Mouse (Mus musculus) stomach, embryonic 16.5 days (tissue): ENCODE results near the gene Trmt1. TPM values are rescaled to one million over a fixed set of nuclear protein-coding genes. Genes with fewer than 3 reads are reported as not detected.

Experiments used
- ATAC-seq: fragments of 200-750 bp; cut with Nextera tagmentation; 2 replicates; pipeline ENCODE4 v1.8.0; 2017; ENCODE audit warnings: moderate number of reproducible peaks, moderate TSS enrichment; ENCODE audit not compliant: insufficient read depth, low FRiP score
- H3K27ac ChIP-seq: fragments of 300-500 bp; sonication (generic); 2 replicates; pipeline ENCODE4 v1.5.1; 2014; ENCODE audit warnings: low read length
- H3K27me3 ChIP-seq: fragments of 300-500 bp; sonication (generic); 2 replicates; pipeline ENCODE4 v1.6.1; 2014; ENCODE audit warnings: low read length, control low read depth, mixed read lengths; ENCODE audit not compliant: control insufficient read depth, insufficient read depth
- H3K36me3 ChIP-seq: fragments of 300-500 bp; sonication (generic); 2 replicates; pipeline ENCODE4 v1.6.1; 2014; ENCODE audit warnings: low read length; ENCODE audit not compliant: control insufficient read depth, insufficient read depth
- H3K4me1 ChIP-seq: fragments of 300-500 bp; sonication (generic); 2 replicates; pipeline ENCODE4 v1.6.1; 2014; ENCODE audit warnings: low read length, control low read depth, mixed read lengths; ENCODE audit not compliant: control insufficient read depth, insufficient read depth
- H3K4me2 ChIP-seq: fragments of 300-500 bp; sonication (generic); 2 replicates; pipeline ENCODE4 v1.6.1; 2014; ENCODE audit warnings: low read depth, low read length, mixed read lengths
- H3K4me3 ChIP-seq: fragments of 300-500 bp; sonication (generic); replicated peaks from 2 replicates; pipeline ENCODE4 v1.5.1; 2014; ENCODE audit warnings: mild to moderate bottlenecking, low read length
- H3K9ac ChIP-seq: fragments of 300-500 bp; sonication (generic); 2 replicates; pipeline ENCODE4 v1.6.1; 2014; ENCODE audit warnings: low read length
- H3K9me3 ChIP-seq: fragments of 300-500 bp; sonication (generic); replicated peaks from 2 replicates; pipeline ENCODE4 v1.6.1; 2016; ENCODE audit warnings: low read length, control low read depth; ENCODE audit not compliant: control insufficient read depth
- WGBS: fragments of 180-500 bp; shearing (Covaris S2); extraction: QIAGEN DNeasy Blood & Tissue Kit; methylation state at CpG from one replicate; pipeline ENCODE4 v1.1.7; 2014; 5-methylcytosine and 5-hydroxymethylcytosine counted together
- polyA plus RNA-seq: library from polyadenylated mRNA; unstranded; fragments of >200 nt; fragmentation: Nextera tagmentation; extraction: Ambion mirVana; gene quantifications from 2 replicates; pipeline ENCODE4 v1.2.1, GENCODE M21; 2015

Trmt1 gene
- polyA plus RNA-seq, 1 experiment from 2014 or later, result 53.7 TPM

GRCm38 (mm10) chr8:84722530-84722849, 36.4 kb downstream of the Trmt1 start:
- Histone ChIP-seq H3K27me3 (no peaks in the 10 kb centered on the region), H3K9me3 (no peaks in the 10 kb centered on the region), H3K27ac (peak overlapping the region; percentile 99), H3K36me3 (no peaks in the 10 kb centered on the region), H3K4me1 (peaks cover 45% of the 10 kb centered on the region), H3K4me2 (peak overlapping the region; percentile 42; the same call in 1 of the 2 replicates), H3K4me3 (no peak overlapping the region), H3K9ac (peak overlapping the region; percentile 65)
- no peak for ATAC-seq
- 47% methylated on average over 6 of the region's 6 CpGs for WGBS

DNA sequence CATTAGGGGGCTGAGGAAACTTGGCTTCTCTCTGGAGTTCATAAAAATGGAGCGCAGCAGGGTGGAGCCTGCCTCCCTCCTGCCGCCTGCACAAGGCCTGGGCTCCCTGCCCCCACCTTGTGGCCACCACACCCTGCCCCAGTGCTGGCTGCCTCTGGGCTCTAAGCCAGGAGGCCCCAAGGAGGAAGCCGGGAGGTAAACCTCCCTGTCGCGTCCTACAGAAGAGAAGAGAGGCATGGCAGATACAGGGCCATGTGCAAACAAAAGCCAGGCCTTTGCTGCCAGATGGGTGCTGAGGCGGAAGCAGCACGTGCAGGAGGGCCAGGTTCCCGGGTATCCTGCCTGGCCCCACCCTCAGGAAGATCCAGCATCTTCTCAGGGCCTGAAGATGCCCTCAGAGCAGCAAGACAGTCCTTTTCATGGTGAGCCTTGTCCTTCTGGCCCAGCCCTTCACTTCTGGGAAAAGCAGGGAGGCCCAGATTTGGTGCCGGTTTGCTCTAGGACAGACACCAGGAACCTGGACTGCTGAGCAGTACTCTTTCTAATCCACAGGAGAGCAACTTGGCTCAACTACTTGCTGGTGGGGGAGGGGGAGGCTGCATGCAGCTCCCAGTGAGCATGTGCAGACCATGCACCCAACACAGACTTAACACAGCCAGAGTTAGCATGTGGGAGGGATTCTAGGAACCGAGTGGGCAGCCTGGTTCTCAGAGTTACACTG, 36.9 kb downstream of the Trmt1 start, which contains the start of gene G430095P16Rik:
TSS of gene G430095P16Rik (plus strand) at position 158 of the 721 bp plus-strand sequence.
- Histone ChIP-seq H3K9ac (peak within 1 kb of the TSS; percentile 65), H3K4me3 (peak within 1 kb of the TSS; percentile 10), H3K4me1 (peaks cover 45% of the 10 kb centered on the region), H3K36me3 (no peaks in the 10 kb centered on the region), H3K27me3 (no peaks in the 10 kb centered on the region), H3K9me3 (no peaks in the 10 kb centered on the region), H3K27ac (peak within 1 kb of the TSS; percentile 99), H3K4me2 (peak within 1 kb of the TSS; percentile 42)
- ATAC-seq, result peak; percentile 94
- 5% methylated on average over 10 of the region's 10 CpGs for WGBS

DNA sequence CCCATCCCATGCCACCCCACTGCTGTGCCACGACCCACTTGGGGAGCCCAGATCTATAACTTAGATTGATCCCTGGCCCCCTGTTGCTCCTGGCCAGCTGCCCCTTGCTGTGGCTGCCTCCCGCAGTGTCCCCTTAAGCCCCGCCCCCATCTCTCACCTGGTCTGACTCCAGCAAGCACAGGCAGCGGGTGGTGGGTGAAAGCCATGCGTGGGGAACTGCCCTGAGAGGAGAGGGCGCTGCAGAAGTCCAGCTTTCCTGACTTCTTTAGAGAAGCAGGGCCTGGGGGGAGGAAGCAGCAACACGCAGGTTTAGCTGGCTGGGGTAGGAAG, 37.4 kb downstream of the Trmt1 start:
- H3K4me2 ChIP-seq, result peak overlapping the region; percentile 42
- no peaks in the 10 kb centered on the region for H3K9me3 ChIP-seq
- no peak for ATAC-seq
- H3K4me3 ChIP-seq, result peak overlapping the region; percentile 10; the same call in 1 of the 2 replicates
- peaks cover 46% of the 10 kb centered on the region for H3K4me1 ChIP-seq
- 28% methylated on average over 7 of the region's 7 CpGs for WGBS
- H3K27me3 ChIP-seq, result no peaks in the 10 kb centered on the region
- H3K9ac ChIP-seq, result peak overlapping the region; percentile 65
- peak overlapping the region; percentile 99 for H3K27ac ChIP-seq
- H3K36me3 ChIP-seq, result no peaks in the 10 kb centered on the region

- ATAC-seq, result no peak
- H3K4me1 ChIP-seq, result peaks cover 52% of the 10 kb centered on the region
- no peak overlapping the region for H3K4me3 ChIP-seq
- peak overlapping the region; percentile 99; the same call in 1 of the 2 replicates for H3K27ac ChIP-seq
- WGBS, result 45% methylated on average over 9 of the region's 9 CpGs
- no peaks in the 10 kb centered on the region for H3K27me3 ChIP-seq
- H3K36me3 ChIP-seq, result no peaks in the 10 kb centered on the region; the same call in 1 of the 2 replicates
- no peaks in the 10 kb centered on the region for H3K9me3 ChIP-seq
- H3K9ac ChIP-seq, result peak overlapping the region; percentile 65
- H3K4me2 ChIP-seq, result no peak overlapping the region
These were observed 38.6 kb downstream of the Trmt1 start for GRCm38 (mm10) chr8:84724683-84725082.

DNA sequence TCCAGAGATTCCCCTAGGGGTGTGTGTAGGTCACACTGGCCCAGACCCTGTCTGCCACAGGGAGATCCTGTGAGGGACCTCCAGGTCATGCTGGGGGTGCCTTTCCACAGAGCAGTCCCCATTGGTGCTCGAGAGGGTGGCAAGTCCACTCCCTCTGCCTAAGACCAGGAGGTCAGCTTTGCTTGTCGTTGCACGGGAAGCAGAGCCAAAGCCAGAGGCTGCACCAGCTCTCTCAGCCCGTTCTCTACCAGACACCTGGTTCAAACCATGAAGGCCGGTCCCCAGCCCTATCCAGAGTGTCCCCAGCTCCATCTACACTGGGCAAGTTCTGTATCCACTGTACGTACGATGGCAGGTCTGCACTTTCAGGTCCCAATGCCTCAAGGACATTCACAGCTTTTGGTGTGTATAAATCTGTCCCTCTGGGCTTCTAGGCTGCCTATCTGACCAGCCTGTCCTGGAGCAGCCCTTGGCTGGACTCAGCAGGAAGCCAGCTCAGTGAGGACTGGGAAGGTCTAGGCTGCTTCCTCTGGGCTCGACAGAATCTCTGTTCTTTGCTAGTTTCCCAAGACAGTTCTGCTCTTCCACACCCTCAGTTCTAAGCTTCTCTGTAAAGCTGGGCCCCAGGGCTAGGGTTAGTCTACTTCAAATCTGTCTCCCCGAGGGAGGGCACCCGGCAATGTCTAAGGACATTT, 39.3 kb downstream of the Trmt1 start:
- WGBS, result 52% methylated on average over 10 of the region's 10 CpGs
- peaks cover 58% of the 10 kb centered on the region for H3K4me1 ChIP-seq
- ATAC-seq, result no peak
- H3K9me3 ChIP-seq, result no peaks in the 10 kb centered on the region
- H3K4me3 ChIP-seq, result no peak overlapping the region
- no peaks in the 10 kb centered on the region for H3K27me3 ChIP-seq
- no peak overlapping the region for H3K4me2 ChIP-seq
- H3K9ac ChIP-seq, result peak overlapping the region; percentile 65
- H3K36me3 ChIP-seq, result no peaks in the 10 kb centered on the region; the same call in 1 of the 2 replicates
- peak overlapping the region; percentile 99 for H3K27ac ChIP-seq

GRCm38 (mm10) chr8:84725941-84726259, 39.8 kb downstream of the Trmt1 start:
- H3K4me1 ChIP-seq, result peaks cover 63% of the 10 kb centered on the region
- peak overlapping the region; percentile 99 for H3K27ac ChIP-seq
- no peak overlapping the region for H3K4me3 ChIP-seq
- no peaks in the 10 kb centered on the region for H3K27me3 ChIP-seq
- no peaks in the 10 kb centered on the region; the same call in 1 of the 2 replicates for H3K36me3 ChIP-seq
- 27% methylated on average over 3 of the region's 3 CpGs for WGBS
- H3K4me2 ChIP-seq, result no peak overlapping the region
- no peak for ATAC-seq
- no peaks in the 10 kb centered on the region for H3K9me3 ChIP-seq
- H3K9ac ChIP-seq, result 0 out of 2 replicates have a peak overlapping the region, but pooled peaks have one; percentile 2

- 69% methylated on average over 3 of the region's 3 CpGs for WGBS
- H3K9me3 ChIP-seq, result no peaks in the 10 kb centered on the region
- H3K27me3 ChIP-seq, result no peaks in the 10 kb centered on the region
- ATAC-seq, result no peak
- 0 out of 2 replicates have a peak overlapping the region, but pooled peaks have one; percentile 7 for H3K9ac ChIP-seq
- no peak overlapping the region for H3K4me2 ChIP-seq
- H3K4me3 ChIP-seq, result no peak overlapping the region
- H3K4me1 ChIP-seq, result peaks cover 72% of the 10 kb centered on the region
- H3K27ac ChIP-seq, result no peak overlapping the region
- no peaks in the 10 kb centered on the region; the same call in 1 of the 2 replicates for H3K36me3 ChIP-seq
These were observed 42.4 kb downstream of the Trmt1 start for GRCm38 (mm10) chr8:84728474-84728873.

GRCm38 (mm10) chr8:84729921-84730362, 43.8 kb downstream of the Trmt1 start:
- no peak for ATAC-seq
- Histone ChIP-seq H3K36me3 (no peaks in the 10 kb centered on the region; the same call in 1 of the 2 replicates), H3K4me2 (no peak overlapping the region)

More at GRCm38 (mm10) chr8:84729921-84730362, 43.8 kb downstream of the Trmt1 start:
- Histone ChIP-seq H3K4me1 (peaks cover 60% of the 10 kb centered on the region), H3K4me3 (no peak overlapping the region), H3K27me3 (no peaks in the 10 kb centered on the region), H3K9me3 (no peaks in the 10 kb centered on the region), H3K27ac (peak overlapping the region; percentile 72), H3K9ac (no peak overlapping the region)
- 82% methylated on average over 16 of the region's 16 CpGs for whole genome bisulfite sequencing
